Mouse (Mus musculus) heart, postnatal 0 days (tissue): ENCODE data around the gene Raver1.

ENCODE experiments used
- CTCF ChIP-seq: IDR thresholded peaks from 2 replicates; pipeline ENCODE4 v1.5.1; 2016; ENCODE audit warnings: antibody characterized with exemption, control low read depth, low read depth
- EP300 ChIP-seq: IDR thresholded peaks from 2 replicates; pipeline ENCODE4 v1.6.1; 2016; ENCODE audit warnings: antibody characterized with exemption, low read depth

- TF ChIP-seq CTCF (no peak), EP300 (no peak)
These were observed 60.4 kb downstream of the Raver1 start for GRCm38 (mm10) chr9:21031251-21031895.
